Mouse (Mus musculus) bone marrow, adult 2 months (tissue): ENCODE data around the gene Olfr876. TPM values are rescaled to one million over a fixed set of nuclear protein-coding genes. Genes with fewer than 3 reads are reported as not detected.
"Not testable (repeated sequence)": the region's sequence is repeated elsewhere in the genome, so short reads cannot be mapped to it uniquely, and the experiment has no call there.

Experiments used
- H3K27ac ChIP-seq: fragments of 200-500 bp; 2 replicates; pipeline ENCODE4 v1.5.1; 2012; ENCODE audit warnings: low read depth, mild to moderate bottlenecking, control low read depth, inconsistent platforms, low read length; ENCODE audit not compliant: control insufficient read depth, poor library complexity, insufficient read depth
- H3K4me1 ChIP-seq: fragments of 200-500 bp; 2 replicates; pipeline ENCODE4 v1.6.1; 2011; ENCODE audit warnings: low read length; ENCODE audit not compliant: control insufficient read depth, insufficient read depth
- H3K4me3 ChIP-seq: fragments of 200-500 bp; replicated peaks from 2 replicates; pipeline ENCODE3; 2011; ENCODE audit warnings: mild to moderate bottlenecking, low read depth, low read length, control low read depth; ENCODE audit not compliant: control insufficient read depth
- CTCF ChIP-seq: fragments of 200-500 bp; IDR thresholded peaks from 2 replicates; pipeline ENCODE4 v1.5.1; 2011; ENCODE audit warnings: low read length, control low read depth; ENCODE audit not compliant: control insufficient read depth, insufficient read depth
- POLR2A ChIP-seq: fragments of 200-500 bp; IDR thresholded peaks from 2 replicates; pipeline ENCODE4 v1.6.1; 2011; ENCODE audit warnings: low read depth, mild to moderate bottlenecking, control low read depth, low read length, borderline replicate concordance; ENCODE audit not compliant: control insufficient read depth
- WGBS: fragments of 180-500 bp; shearing (Covaris S2); methylation state at CpG from one replicate; pipeline ENCODE4 v1.1.7; 2018; 5-methylcytosine and 5-hydroxymethylcytosine counted together
- polyA plus RNA-seq: library from polyadenylated mRNA; stranded (reverse); fragments of >200 nt; gene quantifications from 2 replicates; pipeline ENCODE4 v1.2.4, GENCODE M21; 2011; ENCODE audit warnings: low replicate concordance; ENCODE audit not compliant: missing spikeins, insufficient read depth, insufficient read length

Gene Olfr876
- polyA plus RNA-seq: not detected in 2 replicates

- Histone ChIP-seq H3K4me1 (no peaks in the 10 kb centered on the region), H3K27ac (no peak within 1 kb of the TSS), H3K4me3 (no peak within 1 kb of the TSS)
- TF ChIP-seq POLR2A: no peak
- no peak for TF ChIP-seq CTCF
Observed at GRCm38 (mm10) chr9:37802731-37803130, at the start of gene Olfr876. Gene Olfr876, plus strand, starts transcription at chr9:37803031.

- Histone ChIP-seq H3K4me1 (no peaks in the 10 kb centered on the region), H3K27ac (no peak overlapping the region), H3K4me3 (no peak overlapping the region)
- 71% methylated on average over 2 of the region's 2 CpGs for WGBS
- no peak for TF ChIP-seq CTCF
- no peak for TF ChIP-seq POLR2A
Observed at GRCm38 (mm10) chr9:37761728-37762127, 41.1 kb upstream of the Olfr876 start.

GRCm38 (mm10) chr9:37762541-37762940 is 40.3 kb upstream of the Olfr876 start:
- Histone ChIP-seq H3K27ac (no peak overlapping the region), H3K4me3 (no peak overlapping the region), H3K4me1 (no peaks in the 10 kb centered on the region)
- whole genome bisulfite sequencing: 35% methylated on average over 2 of the region's 2 CpGs
- no peak for TF ChIP-seq CTCF
- TF ChIP-seq POLR2A: no peak

GRCm38 (mm10) chr9:37770661-37771060 is 32.2 kb upstream of the Olfr876 start:
- H3K4me3 ChIP-seq: no peak overlapping the region
- TF ChIP-seq POLR2A (no peak), CTCF (no peak)
- H3K4me1 ChIP-seq: no peaks in the 10 kb centered on the region
- 60% methylated on average over 2 of the region's 2 CpGs for WGBS
- H3K27ac ChIP-seq: no peak overlapping the region

GRCm38 (mm10) chr9:37771759-37772158 is 31.1 kb upstream of the Olfr876 start, which contains the start of gene Olfr875:
Gene Olfr875, plus strand, starts transcription at chr9:37771857.
- Histone ChIP-seq H3K4me1 (no peaks in the 10 kb centered on the region), H3K27ac (no peak within 1 kb of the TSS), H3K4me3 (no peak within 1 kb of the TSS)
- no peak for TF ChIP-seq CTCF
- no peak for TF ChIP-seq POLR2A
- WGBS: 22% methylated on average over 2 of the region's 2 CpGs

- H3K4me3 ChIP-seq: no peak overlapping the region
- no peak overlapping the region for H3K27ac ChIP-seq
- TF ChIP-seq POLR2A (no peak), CTCF (no peak)
- WGBS: 29% methylated on average over 7 of the region's 7 CpGs
- H3K4me1 ChIP-seq: no peaks in the 10 kb centered on the region
Observed at GRCm38 (mm10) chr9:37782766-37783260, 20.0 kb upstream of the Olfr876 start.

GRCm38 (mm10) chr9:37783394-37784387 is 19.1 kb upstream of the Olfr876 start:
- not testable (repeated sequence) for H3K4me1 ChIP-seq, H3K27ac ChIP-seq, H3K4me3 ChIP-seq
- WGBS: 48% methylated on average over 11 of the region's 15 CpGs

GRCm38 (mm10) chr9:37786411-37786810 is 16.4 kb upstream of the Olfr876 start:
- TF ChIP-seq POLR2A (no peak), CTCF (no peak)
- no peak overlapping the region for H3K4me3 ChIP-seq
- H3K27ac ChIP-seq: no peak overlapping the region
- H3K4me1 ChIP-seq: no peaks in the 10 kb centered on the region
- WGBS: 68% methylated on average over 2 of the region's 2 CpGs
